Mouse (Mus musculus) megakaryocyte-erythroid progenitor cell, adult 5 weeks (primary cell): Measurements from ENCODE around the gene Rnf217. TPM values are rescaled to one million over a fixed set of nuclear protein-coding genes. Genes with fewer than 3 reads are reported as not detected.

ENCODE experiments used
- polyA plus RNA-seq: library from polyadenylated mRNA; stranded (reverse); fragments of >175 nt; gene quantifications from 2 replicates; pipeline ENCODE4 v1.2.3, GENCODE M21; 2012

Gene Rnf217
- polyA plus RNA-seq = 1.3 and 1.7 TPM in 2 replicates

GRCm38 (mm10) chr10:31609066-31609961, at the start of gene Rnf217:
Rnf217 (minus strand) TSS chr10:31609184.

GRCm38 (mm10) chr10:31445291-31446124, 163.5 kb downstream of the Rnf217 start, which contains the start of gene Tpd52l1:
Tpd52l1 (minus strand) TSS chr10:31445958.

Other genes with a start within 250 kb of the Rnf217 start
- not detected in 2 replicates for gene Tpd52l1, start 163.2 kb downstream of the Rnf217 start, polyA plus RNA-seq